Mouse (Mus musculus) layer of hippocampus, postnatal 14 days (tissue): ENCODE measurements around the gene Dcakd. TPM values are rescaled to one million over a fixed set of nuclear protein-coding genes. Genes with fewer than 3 reads are reported as not detected.

Source experiments
- DNase-seq, 2 experiments: peaks; one replicate each; pipeline ENCODE4 v3.0.0; 2021 to 2022; ENCODE audit warnings: low spot score in 2 of 2, mixed read lengths in 1 of 2
- total RNA-seq, 2 experiments: library from RNA; stranded (reverse); gene quantifications; 2 replicates each; pipeline ENCODE4 v1.2.3; 2021

Dcakd gene
- total RNA-seq, 2 experiments from 2014 or later = 113 to 128 TPM

- no peak for DNase-seq
These were observed 22.0 kb upstream of the Dcakd start for GRCm38 (mm10) chr11:103050153-103050552.

GRCm38 (mm10) chr11:103049611-103050010 lies 21.5 kb upstream of the Dcakd start:
- DNase-seq = no peak

- DNase-seq = no peak
These were observed 18.2 kb upstream of the Dcakd start for GRCm38 (mm10) chr11:103046286-103046685.

- no peak for DNase-seq
These were observed 15.8 kb upstream of the Dcakd start for GRCm38 (mm10) chr11:103043982-103044381.

- no peak for DNase-seq
These were observed 14.7 kb upstream of the Dcakd start for GRCm38 (mm10) chr11:103042828-103043227.

- DNase-seq = no peak
These were observed 9.9 kb upstream of the Dcakd start for GRCm38 (mm10) chr11:103038037-103038436.

- no peak for DNase-seq
These were observed 8.8 kb upstream of the Dcakd start for GRCm38 (mm10) chr11:103036881-103037465.

GRCm38 (mm10) chr11:103035007-103035406 lies 6.9 kb upstream of the Dcakd start:
- no peak for DNase-seq

- peak in 1 of 2 experiments; percentile 68 for DNase-seq
These were observed 4.9 kb upstream of the Dcakd start for GRCm38 (mm10) chr11:103033030-103033429.

- DNase-seq = no peak
These were observed 460 bp downstream of the Dcakd start for GRCm38 (mm10) chr11:103027570-103028175.

GRCm38 (mm10) chr11:103026901-103027300 lies 1.2 kb downstream of the Dcakd start:
- DNase-seq = no peak

- no peak for DNase-seq
These were observed 4.2 kb downstream of the Dcakd start for GRCm38 (mm10) chr11:103023974-103024373.

- no peak for DNase-seq
These were observed 7.3 kb downstream of the Dcakd start for GRCm38 (mm10) chr11:103020713-103021335.

- no peak for DNase-seq
These were observed 8.8 kb downstream of the Dcakd start for GRCm38 (mm10) chr11:103019325-103019724.

- DNase-seq = no peak
These were observed 9.3 kb downstream of the Dcakd start for GRCm38 (mm10) chr11:103018860-103019259.

- no peak for DNase-seq
These were observed 10.5 kb downstream of the Dcakd start for GRCm38 (mm10) chr11:103017661-103018060.

- DNase-seq = peak; percentile 94 to 98
These were observed 11.2 kb downstream of the Dcakd start for GRCm38 (mm10) chr11:103016930-103017329.

- DNase-seq = no peak
These were observed 12.0 kb downstream of the Dcakd start for GRCm38 (mm10) chr11:103015881-103016825.

- no peak for DNase-seq
These were observed 17.0 kb downstream of the Dcakd start for GRCm38 (mm10) chr11:103011206-103011497.

- DNase-seq = no peak
These were observed 17.5 kb downstream of the Dcakd start for GRCm38 (mm10) chr11:103010454-103011205.

GRCm38 (mm10) chr11:103009208-103009607 lies 18.9 kb downstream of the Dcakd start:
- no peak for DNase-seq
